Mouse (Mus musculus): Measurements from ENCODE around the gene Bnip2.
A peak's percentile ranks its signal among the peaks of the same experiment; 100 is the strongest.

Gene Bnip2

DNA sequence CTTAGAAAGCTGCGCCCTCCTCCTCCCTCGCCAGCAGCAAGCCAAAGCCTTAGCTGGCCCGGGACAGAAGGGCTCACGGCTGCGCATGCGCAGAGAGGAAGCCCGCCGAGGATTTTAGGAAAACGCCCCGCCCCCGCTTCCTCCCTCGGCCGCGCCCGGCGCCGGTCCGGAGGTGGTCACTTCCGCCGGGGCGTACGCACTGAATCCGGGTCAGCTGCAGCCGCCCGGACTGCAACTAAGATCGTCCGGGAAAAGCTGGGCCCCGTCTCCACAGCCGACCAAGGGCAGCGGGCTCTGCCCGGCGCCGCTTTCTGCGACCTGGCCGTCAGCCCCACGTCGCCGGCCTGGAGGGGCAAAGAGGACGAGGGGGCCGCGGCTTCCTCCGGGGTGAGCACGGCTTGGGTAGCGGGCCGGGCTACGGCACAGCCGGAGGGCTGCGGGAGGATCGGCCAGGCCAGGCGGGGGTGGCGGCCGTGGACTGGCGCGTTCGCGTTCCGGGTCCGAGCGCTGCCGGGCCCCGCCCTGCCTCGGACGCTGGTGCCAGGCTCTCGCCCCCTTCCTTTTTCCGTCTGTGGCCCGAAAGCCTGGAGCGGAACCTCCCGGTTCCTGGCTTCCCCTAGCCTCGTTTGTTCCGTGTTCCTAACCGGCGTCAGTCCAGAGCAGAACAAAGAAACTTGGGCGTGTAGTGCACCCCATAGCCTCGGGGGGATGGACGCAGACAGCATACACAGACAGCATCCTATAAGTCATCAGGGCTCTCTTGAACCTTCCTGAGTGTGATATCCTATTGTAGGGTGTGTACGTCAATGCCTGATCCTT, at the start of gene Bnip2:
Gene Bnip2, plus strand, starts transcription at position 164 of the 819 bp plus-strand sequence.
- peak; percentile 93 for DNase-seq (ENCODE audit: low read depth, low spot score)

GRCm38 (mm10) chr9:69940839-69941490, 48.3 kb upstream of the Bnip2 start:
- no peak for DNase-seq (ENCODE audit: low read depth, low spot score)

DNA sequence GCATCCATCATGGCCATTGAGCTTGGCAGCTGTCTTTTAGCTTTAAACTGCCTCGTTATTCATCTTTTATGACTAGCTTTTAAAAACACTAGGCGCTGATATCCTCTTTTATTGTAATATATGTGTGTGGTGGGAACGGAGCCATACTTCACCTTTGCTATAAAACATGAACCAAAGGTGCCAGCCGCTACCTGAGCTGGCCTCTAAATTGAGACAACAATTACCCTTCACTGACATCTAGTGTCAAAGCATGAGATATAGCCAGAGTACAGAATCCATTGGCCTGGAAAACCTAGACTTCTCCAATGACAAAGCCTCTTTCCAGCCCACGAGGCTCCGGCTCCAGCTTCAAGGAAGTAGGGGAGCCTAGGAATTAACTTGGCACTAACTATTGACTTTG, 47.7 kb upstream of the Bnip2 start:
- no peak for DNase-seq (ENCODE audit: low read depth, low spot score)

GRCm38 (mm10) chr9:69948964-69949363, 40.3 kb upstream of the Bnip2 start:
- peak; percentile 7 for DNase-seq (ENCODE audit: low read depth, low spot score)

GRCm38 (mm10) chr9:69949641-69950040, 39.6 kb upstream of the Bnip2 start:
- DNase-seq (ENCODE audit: low read depth, low spot score) = no peak

DNA sequence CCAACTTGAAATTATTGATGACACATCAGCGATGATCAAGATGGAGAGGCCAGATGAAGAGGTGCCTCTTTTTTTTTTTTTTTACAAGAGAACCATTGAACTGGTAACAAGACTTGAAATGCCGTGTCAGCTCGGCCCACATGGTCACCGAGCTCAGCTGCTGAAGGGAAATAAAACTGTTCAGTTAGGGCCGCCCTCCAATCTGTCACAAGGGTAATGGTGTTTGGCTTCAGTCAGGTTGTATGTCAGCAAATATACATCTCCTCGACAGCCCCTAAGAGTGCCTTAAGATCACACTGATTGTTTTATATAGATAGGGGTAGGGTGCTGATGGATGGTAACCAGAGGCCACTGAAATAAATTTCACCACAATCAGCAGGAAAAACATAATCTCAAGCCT, 28.3 kb upstream of the Bnip2 start:
- DNase-seq (ENCODE audit: low read depth, low spot score) = no peak

- no peak for DNase-seq (ENCODE audit: low read depth, low spot score)
Observed at GRCm38 (mm10) chr9:69964370-69964769, 24.9 kb upstream of the Bnip2 start.

GRCm38 (mm10) chr9:69985526-69985925, 3.7 kb upstream of the Bnip2 start:
- DNase-seq (ENCODE audit: low read depth, low spot score) = no peak

GRCm38 (mm10) chr9:69986063-69986462, 3.2 kb upstream of the Bnip2 start:
- no peak for DNase-seq (ENCODE audit: low read depth, low spot score)

DNA sequence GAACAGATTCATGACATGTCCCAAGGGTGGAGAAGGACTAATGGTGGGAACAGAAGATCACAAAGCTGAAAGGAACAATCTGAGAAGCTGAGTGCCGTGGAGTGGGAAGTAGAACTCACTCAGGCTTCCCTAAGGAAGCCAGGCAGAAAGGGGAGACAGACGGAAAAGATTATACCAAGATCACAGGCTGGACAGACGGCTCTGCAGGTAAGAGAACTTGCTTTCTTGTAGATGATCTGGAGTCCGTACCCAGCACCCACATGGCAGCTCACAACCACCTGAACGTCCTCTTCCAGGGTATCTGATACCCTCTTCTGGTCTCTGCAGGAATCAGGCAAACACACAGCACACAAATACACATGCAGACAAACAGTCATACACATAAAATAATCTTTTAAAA, 2.7 kb upstream of the Bnip2 start:
- DNase-seq (ENCODE audit: low read depth, low spot score) = no peak

DNA sequence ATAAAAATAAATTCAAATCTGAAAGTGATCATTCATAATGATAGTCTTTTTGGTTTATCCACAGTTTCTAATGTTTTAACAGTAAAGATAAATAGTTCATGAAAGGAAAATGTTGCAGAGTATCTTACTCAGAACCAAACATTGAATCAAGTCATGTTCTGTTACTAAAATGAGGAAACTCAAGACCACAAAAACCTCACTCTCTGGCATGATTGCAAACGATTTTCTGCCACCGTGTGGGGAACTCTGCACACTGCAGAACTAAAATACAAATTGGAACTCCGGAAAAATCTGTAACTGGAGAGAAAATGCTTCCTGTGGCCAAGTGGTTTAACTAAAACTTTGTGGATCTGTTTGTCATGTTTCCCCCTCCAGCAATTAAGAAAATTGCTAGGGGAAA, 1.7 kb upstream of the Bnip2 start:
- DNase-seq (ENCODE audit: low read depth, low spot score) = peak; percentile 45

- DNase-seq (ENCODE audit: low read depth, low spot score) = no peak
Observed at GRCm38 (mm10) chr9:69988706-69989302, 462 bp upstream of the Bnip2 start.

- DNase-seq (ENCODE audit: low read depth, low spot score) = no peak
Observed at GRCm38 (mm10) chr9:69990346-69990745, 1.1 kb downstream of the Bnip2 start.

DNA sequence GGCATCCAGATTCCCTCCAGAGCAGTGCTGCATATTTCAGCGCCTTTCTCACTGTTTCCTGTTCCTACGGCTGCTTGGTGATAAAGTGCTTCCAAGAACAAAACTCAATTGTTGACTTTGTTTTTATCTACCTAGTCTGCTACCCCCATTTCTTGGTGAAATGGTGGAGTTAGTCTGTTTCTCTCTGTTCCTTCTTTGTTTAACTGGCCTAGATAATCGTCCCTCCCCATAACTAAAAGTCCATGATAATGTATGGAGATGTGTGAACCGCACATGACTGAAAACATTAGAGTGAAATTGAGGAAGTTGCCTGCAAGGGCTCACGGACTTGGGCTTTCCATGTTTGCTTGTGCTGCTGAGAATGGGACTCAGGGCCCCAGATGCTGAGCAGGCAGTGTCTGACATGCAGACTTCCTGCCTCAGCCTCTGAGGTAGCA, 3.6 kb downstream of the Bnip2 start:
- no peak for DNase-seq (ENCODE audit: low read depth, low spot score)

- no peak for DNase-seq (ENCODE audit: low read depth, low spot score)
Observed at GRCm38 (mm10) chr9:69993479-69993878, 4.2 kb downstream of the Bnip2 start.

GRCm38 (mm10) chr9:69994547-69994946, 5.3 kb downstream of the Bnip2 start:
- DNase-seq (ENCODE audit: low read depth, low spot score) = no peak

DNA sequence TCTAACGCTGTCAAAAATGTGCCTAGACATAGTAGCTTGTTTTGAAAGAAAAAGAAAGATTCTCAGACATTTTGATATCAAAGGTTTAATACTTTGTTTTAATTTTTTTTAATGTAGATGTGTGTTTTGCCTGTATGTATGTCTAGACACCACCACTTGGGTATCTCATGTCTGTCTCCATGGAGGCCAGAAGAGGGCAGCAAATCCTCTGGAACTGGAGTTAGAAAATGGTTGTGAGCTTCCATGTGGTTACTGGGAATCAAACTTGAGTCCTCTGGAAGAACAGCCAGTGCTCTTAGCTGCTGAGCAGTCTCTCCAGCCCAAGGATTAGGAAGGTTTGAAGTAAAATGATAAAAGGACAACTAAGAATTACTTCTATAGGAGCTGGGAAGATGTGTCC, 10.1 kb downstream of the Bnip2 start:
- DNase-seq (ENCODE audit: low read depth, low spot score) = no peak

GRCm38 (mm10) chr9:70003516-70003915, 14.2 kb downstream of the Bnip2 start:
- DNase-seq (ENCODE audit: low read depth, low spot score) = no peak

- no peak for DNase-seq (ENCODE audit: low read depth, low spot score)
Observed at GRCm38 (mm10) chr9:70006984-70007383, 17.7 kb downstream of the Bnip2 start.

DNA sequence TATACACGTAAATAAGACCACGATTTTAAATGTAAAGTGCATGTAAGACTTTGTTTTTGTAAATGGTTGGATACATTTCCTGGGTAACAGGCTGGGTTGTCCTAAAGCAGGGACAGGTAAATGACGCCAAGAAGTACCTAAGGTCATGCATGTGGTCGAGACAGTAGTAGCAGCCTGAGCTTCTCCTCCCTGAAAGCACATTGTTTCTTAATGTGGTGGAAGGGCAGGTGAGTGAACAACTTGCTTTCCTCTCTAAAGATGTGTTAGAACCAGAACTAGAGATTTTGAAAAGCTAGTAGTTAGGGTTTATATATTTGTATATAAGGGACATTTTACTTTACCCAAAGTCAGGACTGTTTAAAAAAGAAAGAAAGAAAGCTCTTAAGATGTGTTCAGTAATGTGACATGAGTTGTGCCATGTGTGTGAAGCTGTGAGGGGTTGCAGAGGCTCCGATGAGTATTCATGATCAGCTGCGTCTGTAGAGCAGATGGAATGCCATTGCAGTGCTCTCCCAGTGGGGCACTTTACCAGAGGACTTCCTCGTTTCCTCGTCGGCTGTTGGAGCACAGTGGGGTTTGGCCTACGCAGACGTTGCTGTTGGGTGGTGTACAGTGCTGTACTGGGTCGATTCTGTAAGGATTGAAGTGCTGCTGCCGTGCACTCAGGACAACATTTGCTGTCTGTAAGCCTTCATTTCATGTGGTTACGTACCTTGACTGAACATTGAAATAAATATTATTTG, 18.4 kb downstream of the Bnip2 start:
- no peak for DNase-seq (ENCODE audit: low read depth, low spot score)

DNA sequence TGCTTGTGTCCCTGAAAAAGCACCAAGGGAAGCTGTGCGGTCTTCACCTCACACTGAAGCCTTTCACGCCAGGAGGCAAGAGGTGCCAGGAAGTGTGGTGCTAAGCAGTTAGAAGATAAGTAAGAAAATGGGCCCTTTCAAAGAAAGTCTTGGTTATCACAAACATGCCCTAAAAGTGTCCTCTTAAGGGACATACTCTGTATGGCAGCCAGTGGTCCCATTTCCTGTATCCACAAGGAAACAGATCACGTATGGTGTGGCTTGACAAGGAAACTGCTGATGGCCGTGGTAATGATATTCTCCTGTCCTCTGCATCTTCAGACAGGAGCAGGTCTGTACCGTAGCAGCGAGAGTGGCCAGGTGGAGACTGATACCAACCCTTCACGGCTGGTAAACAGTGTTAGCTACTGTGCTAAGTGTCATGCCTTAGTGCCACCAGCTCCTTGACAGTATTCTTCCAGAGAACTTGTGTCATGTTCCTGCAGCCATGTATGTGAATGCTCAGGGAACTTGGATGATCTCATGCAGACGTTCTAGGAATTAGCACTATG, 20.6 kb downstream of the Bnip2 start:
- no peak for DNase-seq (ENCODE audit: low read depth, low spot score)
